Mouse (Mus musculus) liver, embryonic 14 days (tissue): ENCODE measurements around the gene Gda. TPM values are rescaled to one million over a fixed set of nuclear protein-coding genes. Genes with fewer than 3 reads are reported as not detected.

Source experiments
- polyA plus RNA-seq: library from polyadenylated mRNA; depleted of rRNA; stranded (reverse); fragments of >200 nt; gene quantifications from 2 replicates; pipeline ENCODE4 v1.2.3, GENCODE M21; 2012; rRNA removed

Gene Gda
- 0.85 and 1.2 TPM in 2 replicates for polyA plus RNA-seq

DNA sequence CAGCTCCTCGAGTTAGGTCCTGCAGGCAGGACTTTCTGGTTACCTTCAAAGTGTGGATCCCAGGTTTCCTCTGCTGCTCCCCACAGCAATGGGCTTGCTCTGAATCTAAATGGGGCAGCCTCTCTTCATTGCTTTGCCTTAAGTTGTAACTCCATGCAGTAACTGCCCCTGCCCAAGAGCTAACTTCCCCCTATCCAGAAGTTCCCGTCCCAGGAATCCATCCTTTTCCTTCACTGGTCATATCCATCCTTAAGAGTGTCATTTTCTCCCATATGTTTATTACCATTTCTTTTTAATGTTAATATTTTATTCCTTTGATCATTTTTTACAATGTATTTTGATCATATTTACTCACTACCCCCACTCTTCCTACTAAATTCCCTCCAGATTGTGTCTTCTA is at the start of gene Gda:
TSS of gene Gda (minus strand) at position 101 of the 400 bp plus-strand sequence.

Other genes with a start within 250 kb of the Gda start
- gene Zfand5, start 201.2 kb downstream of the Gda start, polyA plus RNA-seq: 17.4 and 18.4 TPM in 2 replicates
- gene 1110059E24Rik, start 179.5 kb upstream of the Gda start, polyA plus RNA-seq: 8.2 and 8.9 TPM in 2 replicates
- gene Abhd17b, start 179.7 kb upstream of the Gda start, polyA plus RNA-seq: 3.5 and 4.2 TPM in 2 replicates